Mouse (Mus musculus): ENCODE results near the gene Nr0b2. TPM values are rescaled to one million over a fixed set of nuclear protein-coding genes. Genes with fewer than 3 reads are reported as not detected.
"Not testable (repeated sequence)": the region's sequence is repeated elsewhere in the genome, so short reads cannot be mapped to it uniquely, and the experiment has no call there.

Nr0b2 gene
- total RNA-seq, 1 experiment: 0.31 TPM

GRCm38 (mm10) chr4:133508990-133509389 lies 44.2 kb upstream of the Nr0b2 start:
- no peak overlapping the region for H3K27ac ChIP-seq (ENCODE audit: insufficient read depth, low read depth, low read length, poor library complexity, severe bottlenecking)
- in situ Hi-C loops (cut with MboI; ENCODE audit: low sequenced_read_pairs in 2 of 2, unreplicated experiment in 2 of 2): no loop called here
- no peak overlapping the region for H3K4me3 ChIP-seq (ENCODE audit: insufficient read depth in 1 of 2, low read depth in 1 of 2, low read length in 2 of 2, poor library complexity in 1 of 2, severe bottlenecking in 1 of 2)
- no peak for TF ChIP-seq ZC3H11A (IDR thresholded peaks at IDR 0.05; ENCODE audit: borderline replicate concordance, low read depth, low read length)
- TF ChIP-seq CHD2 (IDR thresholded peaks at IDR 0.05; ENCODE audit: low read depth, low read length): no peak
- TF ChIP-seq ZNF384 (IDR thresholded peaks at IDR 0.05; ENCODE audit: low read depth, low read length): no peak
- TF ChIP-seq HCFC1 (IDR thresholded peaks at IDR 0.05; ENCODE audit: borderline replicate concordance, insufficient read depth, low read length): no peak
- no peak for TF ChIP-seq MAFK (IDR thresholded peaks at IDR 0.05; ENCODE audit: insufficient read depth, low read depth, low read length)
- DNase-seq (ENCODE audit: low read depth, low spot score): no peak
- H3K4me1 ChIP-seq (ENCODE audit: control insufficient read depth in 2 of 2, insufficient read depth in 2 of 2, low read length in 2 of 2, poor library complexity in 1 of 2): peaks cover 0 to 5% of the 10 kb centered on the region in 2 experiments; a peak in 1 of 4 replicates
- H3K9ac ChIP-seq (ENCODE audit: insufficient read depth, low read depth, low read length, poor library complexity, severe bottlenecking): no peak overlapping the region
- H3K9me3 ChIP-seq (ENCODE audit: control insufficient read depth, insufficient read depth, low read depth, low read length): no peaks in the 10 kb centered on the region
- no peaks in the 10 kb centered on the region for H3K36me3 ChIP-seq (ENCODE audit: control insufficient read depth, insufficient read depth, low read length, poor library complexity, severe bottlenecking)

GRCm38 (mm10) chr4:133511050-133511449 lies 42.1 kb upstream of the Nr0b2 start:
- H3K4me3 ChIP-seq (ENCODE audit: insufficient read depth in 1 of 2, low read depth in 1 of 2, low read length in 2 of 2, poor library complexity in 1 of 2, severe bottlenecking in 1 of 2): peak overlapping the region; percentile 19 to 36; a peak in 2 of 4 replicates
- DNase-seq (ENCODE audit: low read depth, low spot score): no peak
- H3K36me3 ChIP-seq (ENCODE audit: control insufficient read depth, insufficient read depth, low read length, poor library complexity, severe bottlenecking): no peaks in the 10 kb centered on the region
- TF ChIP-seq CHD2 (IDR thresholded peaks at IDR 0.05; ENCODE audit: low read depth, low read length): no peak
- no peak for TF ChIP-seq HCFC1 (IDR thresholded peaks at IDR 0.05; ENCODE audit: borderline replicate concordance, insufficient read depth, low read length)
- no peak for TF ChIP-seq ZNF384 (IDR thresholded peaks at IDR 0.05; ENCODE audit: low read depth, low read length)
- TF ChIP-seq ZC3H11A (IDR thresholded peaks at IDR 0.05; ENCODE audit: borderline replicate concordance, low read depth, low read length): no peak
- TF ChIP-seq MAFK (IDR thresholded peaks at IDR 0.05; ENCODE audit: insufficient read depth, low read depth, low read length): no peak
- in situ Hi-C loops (cut with MboI; ENCODE audit: low sequenced_read_pairs in 2 of 2, unreplicated experiment in 2 of 2): no loop called here
- peaks cover 0 to 5% of the 10 kb centered on the region in 2 experiments; a peak in 1 of 4 replicates for H3K4me1 ChIP-seq (ENCODE audit: control insufficient read depth in 2 of 2, insufficient read depth in 2 of 2, low read length in 2 of 2, poor library complexity in 1 of 2)
- no peaks in the 10 kb centered on the region for H3K9me3 ChIP-seq (ENCODE audit: control insufficient read depth, insufficient read depth, low read depth, low read length)
- no peak overlapping the region for H3K27ac ChIP-seq (ENCODE audit: insufficient read depth, low read depth, low read length, poor library complexity, severe bottlenecking)
- H3K9ac ChIP-seq (ENCODE audit: insufficient read depth, low read depth, low read length, poor library complexity, severe bottlenecking): no peak overlapping the region

GRCm38 (mm10) chr4:133512511-133512910 lies 40.7 kb upstream of the Nr0b2 start:
- H3K36me3 ChIP-seq (ENCODE audit: control insufficient read depth, insufficient read depth, low read length, poor library complexity, severe bottlenecking); in situ Hi-C loops (cut with MboI; ENCODE audit: low sequenced_read_pairs in 2 of 2, unreplicated experiment in 2 of 2); DNase-seq (ENCODE audit: low read depth, low spot score): not testable (repeated sequence)

GRCm38 (mm10) chr4:133512972-133513371 lies 40.2 kb upstream of the Nr0b2 start:
- TF ChIP-seq CHD2 (IDR thresholded peaks at IDR 0.05; ENCODE audit: low read depth, low read length) (no peak), ZC3H11A (IDR thresholded peaks at IDR 0.05; ENCODE audit: borderline replicate concordance, low read depth, low read length) (peak; percentile 49; the same call in 1 of the 2 replicates)
- Histone ChIP-seq H3K9me3 (ENCODE audit: control insufficient read depth, insufficient read depth, low read depth, low read length) (no peaks in the 10 kb centered on the region), H3K9ac (ENCODE audit: insufficient read depth, low read depth, low read length, poor library complexity, severe bottlenecking) (no peak overlapping the region; the same call in 1 of the 2 replicates), H3K36me3 (ENCODE audit: control insufficient read depth, insufficient read depth, low read length, poor library complexity, severe bottlenecking) (no peaks in the 10 kb centered on the region), H3K4me1 (ENCODE audit: control insufficient read depth in 2 of 2, insufficient read depth in 2 of 2, low read length in 2 of 2, poor library complexity in 1 of 2) (peaks cover 0 to 5% of the 10 kb centered on the region in 2 experiments; a peak in 1 of 4 replicates), H3K4me3 (ENCODE audit: insufficient read depth in 1 of 2, low read depth in 1 of 2, low read length in 2 of 2, poor library complexity in 1 of 2, severe bottlenecking in 1 of 2) (no peak overlapping the region), H3K27ac (ENCODE audit: insufficient read depth, low read depth, low read length, poor library complexity, severe bottlenecking) (no peak overlapping the region)
- in situ Hi-C loops (cut with MboI; ENCODE audit: low sequenced_read_pairs in 2 of 2, unreplicated experiment in 2 of 2): no loop called here
- peak; percentile 79 for DNase-seq (ENCODE audit: low read depth, low spot score)

More at GRCm38 (mm10) chr4:133512511-133512910, 40.7 kb upstream of the Nr0b2 start:
- not testable (repeated sequence) for H3K4me3 ChIP-seq (ENCODE audit: insufficient read depth in 1 of 2, low read depth in 1 of 2, low read length in 2 of 2, poor library complexity in 1 of 2, severe bottlenecking in 1 of 2); H3K4me1 ChIP-seq (ENCODE audit: control insufficient read depth in 2 of 2, insufficient read depth in 2 of 2, low read length in 2 of 2, poor library complexity in 1 of 2); H3K9ac ChIP-seq (ENCODE audit: insufficient read depth, low read depth, low read length, poor library complexity, severe bottlenecking); H3K27ac ChIP-seq (ENCODE audit: insufficient read depth, low read depth, low read length, poor library complexity, severe bottlenecking); H3K9me3 ChIP-seq (ENCODE audit: control insufficient read depth, insufficient read depth, low read depth, low read length)

- TF ChIP-seq ZC3H11A (IDR thresholded peaks at IDR 0.05; ENCODE audit: borderline replicate concordance, low read depth, low read length) (no peak), CHD2 (IDR thresholded peaks at IDR 0.05; ENCODE audit: low read depth, low read length) (0 out of 2 replicates have a peak, but pooled peaks have one; percentile 36), MAFK (IDR thresholded peaks at IDR 0.05; ENCODE audit: insufficient read depth, low read depth, low read length) (no peak), HCFC1 (IDR thresholded peaks at IDR 0.05; ENCODE audit: borderline replicate concordance, insufficient read depth, low read length) (no peak), ZNF384 (IDR thresholded peaks at IDR 0.05; ENCODE audit: low read depth, low read length) (no peak)
- DNase-seq (ENCODE audit: low read depth, low spot score): no peak
- H3K27ac ChIP-seq (ENCODE audit: insufficient read depth, low read depth, low read length, poor library complexity, severe bottlenecking): peak within 1 kb of the TSS; percentile 13; the same call in 1 of the 2 replicates
- in situ Hi-C loops (cut with MboI; ENCODE audit: low sequenced_read_pairs in 2 of 2, unreplicated experiment in 2 of 2): no loop called here
- peak within 1 kb of the TSS; percentile 87 for H3K9ac ChIP-seq (ENCODE audit: insufficient read depth, low read depth, low read length, poor library complexity, severe bottlenecking)
- H3K9me3 ChIP-seq (ENCODE audit: control insufficient read depth, insufficient read depth, low read depth, low read length): no peaks in the 10 kb centered on the region
- H3K36me3 ChIP-seq (ENCODE audit: control insufficient read depth, insufficient read depth, low read length, poor library complexity, severe bottlenecking): no peaks in the 10 kb centered on the region
- H3K4me3 ChIP-seq (ENCODE audit: insufficient read depth in 1 of 2, low read depth in 1 of 2, low read length in 2 of 2, poor library complexity in 1 of 2, severe bottlenecking in 1 of 2): peak within 1 kb of the TSS; percentile 74 to 98
- H3K4me1 ChIP-seq (ENCODE audit: control insufficient read depth in 2 of 2, insufficient read depth in 2 of 2, low read length in 2 of 2, poor library complexity in 1 of 2): 0 out of 4 replicates have a peak, but pooled peaks cover 0 to 2% of the 10 kb centered on the region in 2 experiments
Measured at GRCm38 (mm10) chr4:133518601-133519368, 34.4 kb upstream of the Nr0b2 start, which contains the start of gene Kdf1. Gene Kdf1, plus strand, starts transcription at chr4:133518963.
